Mouse (Mus musculus): ENCODE measurements at regions not wholly inside any gene's neighbourhood (a gene's known extent, or its start where the extent isn't known, plus 50 kb on each side); places are given as distances from the start of the nearest gene placed in this dataset.

DNA sequence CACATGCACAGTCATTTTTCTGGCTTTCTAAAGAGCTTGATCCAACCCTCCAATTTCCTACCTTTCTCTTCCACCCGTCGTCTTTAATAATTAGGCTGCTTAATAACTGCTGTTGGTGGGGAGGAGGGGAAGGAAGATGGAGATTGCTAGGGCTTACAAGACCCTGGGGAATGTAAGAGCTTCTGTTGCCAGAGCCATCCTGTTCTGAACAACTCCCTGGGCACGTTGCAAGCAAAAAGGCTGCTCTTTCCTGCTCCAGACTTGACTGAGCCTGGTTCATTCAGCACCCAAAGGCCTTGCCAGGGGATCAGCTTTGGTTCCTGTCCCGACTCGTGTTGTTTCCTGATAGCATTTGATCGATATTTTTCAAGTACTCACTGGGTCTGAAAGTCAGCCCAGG lies 82.3 kb upstream of the Fut8 start:
- TF ChIP-seq CTCF (IDR thresholded peaks at IDR 0.05; ENCODE audit: low read depth, low read length) = no peak
- no peak for TF ChIP-seq TAL1 (conservative IDR thresholded peaks at IDR 0.05; ENCODE audit: low read depth, low read length)
- no peak for TF ChIP-seq GATA1 (IDR thresholded peaks at IDR 0.05; ENCODE audit: borderline replicate concordance, low read length)
